ENCODE assay signal across 7 mouse cellular contexts in the genomic region with DNA sequence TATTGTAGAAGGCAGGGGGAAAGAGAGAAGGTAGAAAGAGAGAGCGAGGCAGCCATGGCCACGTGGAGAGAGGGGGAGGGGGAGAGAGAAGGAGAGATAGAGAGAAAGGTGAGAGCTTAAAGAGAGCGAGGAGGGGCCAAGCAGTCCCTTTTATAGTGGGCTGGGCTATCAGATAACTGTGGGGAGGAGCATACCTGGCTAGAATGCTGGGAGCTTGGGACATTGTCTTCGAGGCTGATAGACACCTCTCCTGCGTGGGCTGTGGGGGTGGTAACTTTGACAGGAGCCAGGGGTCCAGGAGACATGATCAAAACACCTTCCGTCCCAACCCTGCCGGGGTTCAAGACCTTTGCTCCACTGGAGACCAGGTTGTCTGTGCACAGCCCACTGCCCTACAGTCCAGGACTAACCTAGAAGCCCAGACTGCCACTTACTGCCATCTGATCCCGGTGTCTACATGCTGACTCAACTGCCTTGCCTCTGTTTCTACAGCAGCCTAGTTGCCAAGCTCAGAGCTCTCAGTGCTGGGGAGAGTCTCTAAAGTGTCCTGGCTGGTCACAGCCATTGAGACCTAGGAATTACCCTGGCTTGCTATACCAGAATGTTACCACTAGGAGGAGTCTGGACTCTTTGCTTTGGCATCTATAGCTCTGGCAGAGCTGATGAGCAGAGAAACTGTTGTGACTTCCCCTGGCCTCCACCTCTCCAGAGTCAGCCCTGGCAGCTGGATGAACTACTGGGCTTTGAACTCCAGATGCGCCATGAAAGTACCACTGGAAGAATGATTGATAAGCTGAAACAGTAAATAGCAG.
A peak's percentile ranks its signal among the peaks of the same experiment; 100 is the strongest.
DNase-seq lines count a peak whose midpoint lies in the region; ATAC-seq and TF ChIP-seq lines count a peak whose summit lies in the region.

No protein-coding gene starts in this region.

- peaks cover 12% of the 10 kb centered on the region for H3K4me1 ChIP-seq in embryonic facial prominence, embryonic 13.5 days
- H3K4me1 ChIP-seq in heart, postnatal 0 days (ENCODE audit: control insufficient read depth, insufficient read depth), result no peaks in the 10 kb centered on the region
- H3K4me1 ChIP-seq in liver, embryonic 14.5 days (replicated peaks; ENCODE audit: control insufficient read depth in 2 of 2, insufficient read depth in 2 of 2, low read length in 1 of 2), result no peaks in the 10 kb centered on the region
- peaks cover 8% of the 10 kb centered on the region for H3K4me1 ChIP-seq in neural tube, embryonic 13.5 days (replicated peaks)

- H3K9me3 ChIP-seq in embryonic facial prominence, embryonic 13.5 days, result no peaks in the 10 kb centered on the region
- H3K9me3 ChIP-seq in heart, postnatal 0 days (replicated peaks; ENCODE audit: control insufficient read depth, low read length), result no peaks in the 10 kb centered on the region
- H3K9me3 ChIP-seq in liver, embryonic 14.5 days (ENCODE audit: control insufficient read depth, low read length), result no peaks in the 10 kb centered on the region
- no peaks in the 10 kb centered on the region for H3K9me3 ChIP-seq in neural tube, embryonic 13.5 days

- H3K27me3 ChIP-seq in embryonic facial prominence, embryonic 13.5 days, result no peaks in the 10 kb centered on the region
- no peaks in the 10 kb centered on the region for H3K27me3 ChIP-seq in heart, postnatal 0 days (ENCODE audit: control insufficient read depth, insufficient read depth, low read length)
- H3K27me3 ChIP-seq in liver, embryonic 14.5 days (ENCODE audit: control insufficient read depth, insufficient read depth, low read length), result no peaks in the 10 kb centered on the region
- H3K27me3 ChIP-seq in neural tube, embryonic 13.5 days, result no peaks in the 10 kb centered on the region

- 0 out of 2 replicates have a peak, but pooled peaks have one; percentile 26 for ATAC-seq in embryonic facial prominence, embryonic 13.5 days (ENCODE audit: insufficient number of reproducible peaks, insufficient read depth, low FRiP score, low TSS enrichment, low read depth)
- peak; percentile 89 for ATAC-seq in heart, postnatal 0 days (ENCODE audit: insufficient read depth, low read depth)
- no peak; the same call in 1 of the 2 replicates for ATAC-seq in liver, embryonic 14.5 days (ENCODE audit: insufficient read depth)
- peak; percentile 61; the same call in 1 of the 2 replicates for ATAC-seq in neural tube, embryonic 13.5 days (ENCODE audit: low read depth)

- 66% methylated on average over 9 of the region's 9 CpGs for WGBS in embryonic facial prominence, embryonic 13.5 days
- 59% methylated on average over 9 of the region's 9 CpGs for WGBS in heart, postnatal 0 days
- WGBS in liver, embryonic 14.5 days (ENCODE audit: insufficient replicate concordance), result 53% methylated on average over 9 of the region's 9 CpGs
- WGBS in neural tube, embryonic 13.5 days, result 69% methylated on average over 9 of the region's 9 CpGs

- H3K9ac ChIP-seq in embryonic facial prominence, embryonic 13.5 days, result no peak overlapping the region
- no peak overlapping the region for H3K9ac ChIP-seq in heart, postnatal 0 days (replicated peaks; ENCODE audit: low read depth, low read length)
- no peak overlapping the region for H3K9ac ChIP-seq in liver, embryonic 14.5 days (replicated peaks)
- H3K9ac ChIP-seq in neural tube, embryonic 13.5 days, result no peak overlapping the region

- TF ChIP-seq CTCF in heart, postnatal 0 days (IDR thresholded peaks at IDR 0.05; ENCODE audit: low read depth), result peak; percentile 95
- peak; percentile 89 for TF ChIP-seq CTCF in liver, embryonic 14.5 days (IDR thresholded peaks at IDR 0.05; ENCODE audit: low read depth)

- H3K27ac ChIP-seq in embryonic facial prominence, embryonic 13.5 days, result no peak overlapping the region
- H3K27ac ChIP-seq in heart, postnatal 0 days (ENCODE audit: low read depth), result no peak overlapping the region
- H3K27ac ChIP-seq in liver, embryonic 14.5 days, result no peak overlapping the region
- no peak overlapping the region for H3K27ac ChIP-seq in neural tube, embryonic 13.5 days (replicated peaks)

- no peak overlapping the region for H3K4me2 ChIP-seq in embryonic facial prominence, embryonic 13.5 days
- H3K4me2 ChIP-seq in heart, postnatal 0 days (ENCODE audit: low read depth, low read length), result no peak overlapping the region
- H3K4me2 ChIP-seq in liver, embryonic 14.5 days (ENCODE audit: low read depth), result no peak overlapping the region
- no peak overlapping the region for H3K4me2 ChIP-seq in neural tube, embryonic 13.5 days

- H3K36me3 ChIP-seq in embryonic facial prominence, embryonic 13.5 days, result no peaks in the 10 kb centered on the region
- H3K36me3 ChIP-seq in heart, postnatal 0 days (replicated peaks; ENCODE audit: control insufficient read depth, insufficient read depth, low read length), result no peaks in the 10 kb centered on the region
- no peaks in the 10 kb centered on the region for H3K36me3 ChIP-seq in liver, embryonic 14.5 days (replicated peaks; ENCODE audit: control insufficient read depth, insufficient read depth, low read depth)
- H3K36me3 ChIP-seq in neural tube, embryonic 13.5 days, result no peaks in the 10 kb centered on the region

- no peak for TF ChIP-seq EP300 in heart, postnatal 0 days (IDR thresholded peaks at IDR 0.05; ENCODE audit: low read depth)
- no peak for TF ChIP-seq EP300 in liver, embryonic 14.5 days (IDR thresholded peaks at IDR 0.05; ENCODE audit: low read depth)

- no peak overlapping the region for H3K4me3 ChIP-seq in embryonic facial prominence, embryonic 13.5 days
- H3K4me3 ChIP-seq in heart, postnatal 0 days (ENCODE audit: low read depth, low read length), result no peak overlapping the region
- H3K4me3 ChIP-seq in liver, embryonic 14.5 days (ENCODE audit: insufficient read depth in 1 of 2, low read depth in 2 of 2, low read length in 2 of 2), result no peak overlapping the region
- H3K4me3 ChIP-seq in neural tube, embryonic 13.5 days, result no peak overlapping the region

- peak; percentile 77 for DNase-seq in ES-CJ7 (ENCODE audit: low read depth, low spot score)
- DNase-seq in adrenal gland, postnatal 14 days, result peak; percentile 71
- DNase-seq in heart, postnatal 0 days (ENCODE audit: low spot score), result peak; percentile 86
- peak; percentile 68 for DNase-seq in kidney, postnatal 10 days
- peak in 2 of 3 experiments; percentile 35 to 38 for DNase-seq in liver, embryonic 14.5 days (ENCODE audit: low read depth in 3 of 3, low spot score in 3 of 3)
